Mouse (Mus musculus): Measurements from ENCODE around the gene Ptprd. TPM values are rescaled to one million over a fixed set of nuclear protein-coding genes. Genes with fewer than 3 reads are reported as not detected.

Ptprd gene
- polyA plus RNA-seq, 1 experiment from 2014 or later, result 10.9 TPM

DNA sequence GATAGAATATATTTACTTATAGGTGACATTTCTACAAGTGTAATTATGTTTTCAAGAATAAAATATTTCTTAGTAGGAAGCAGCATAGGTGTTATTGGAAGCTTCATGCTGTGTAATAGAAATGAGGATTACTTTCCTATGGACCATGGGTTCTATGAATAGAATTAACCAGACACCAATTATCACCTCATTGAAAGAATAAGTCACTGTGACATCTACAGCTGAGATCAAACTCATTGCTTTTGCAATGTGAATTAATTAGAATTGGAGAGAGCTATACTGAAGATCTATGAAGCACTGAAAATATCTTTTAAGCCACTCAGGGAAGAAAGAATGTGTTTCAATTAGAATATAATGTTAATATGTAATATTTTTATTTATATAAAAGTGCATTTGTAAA lies 1539.1 kb downstream of the Ptprd start:
- H3K4me1 ChIP-seq, result no peaks in the 10 kb centered on the region
- no peaks in the 10 kb centered on the region for H3K9me3 ChIP-seq
- no peak overlapping the region for H3K4me3 ChIP-seq
- no peaks in the 10 kb centered on the region for H3K36me3 ChIP-seq
- H3K27ac ChIP-seq, result no peak overlapping the region
- no peak for DNase-seq (ENCODE audit: low spot score)
- H3K27me3 ChIP-seq (ENCODE audit: insufficient read depth, poor library complexity, severe bottlenecking), result no peaks in the 10 kb centered on the region

DNA sequence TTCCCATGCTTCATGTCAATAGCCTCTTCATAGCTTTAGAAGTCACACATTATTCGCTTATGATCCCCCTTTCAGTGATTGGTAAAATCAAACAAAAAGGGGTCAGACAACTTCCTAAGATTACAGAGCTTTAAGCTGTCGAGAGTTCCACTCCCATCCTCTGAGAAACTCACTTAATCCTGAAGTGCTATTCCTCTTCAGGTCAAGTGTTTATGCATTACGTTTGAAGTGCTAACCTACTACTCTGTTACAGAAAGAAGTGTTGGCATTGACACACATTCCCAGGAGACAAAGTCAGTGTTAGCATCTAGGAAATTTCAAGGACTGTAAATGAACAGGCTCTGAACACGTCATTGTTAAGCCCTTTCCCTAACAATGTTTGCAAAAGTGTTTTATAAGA lies 1550.0 kb downstream of the Ptprd start:
- no peaks in the 10 kb centered on the region for H3K9me3 ChIP-seq
- 42% methylated on average over 4 of the region's 4 CpGs for WGBS
- no peak overlapping the region for H3K27ac ChIP-seq
- H3K36me3 ChIP-seq, result no peaks in the 10 kb centered on the region
- no peaks in the 10 kb centered on the region for H3K4me1 ChIP-seq
- H3K4me3 ChIP-seq, result no peak overlapping the region
- no peaks in the 10 kb centered on the region for H3K27me3 ChIP-seq (ENCODE audit: insufficient read depth, poor library complexity, severe bottlenecking)
- no peak for DNase-seq (ENCODE audit: low spot score)

DNA sequence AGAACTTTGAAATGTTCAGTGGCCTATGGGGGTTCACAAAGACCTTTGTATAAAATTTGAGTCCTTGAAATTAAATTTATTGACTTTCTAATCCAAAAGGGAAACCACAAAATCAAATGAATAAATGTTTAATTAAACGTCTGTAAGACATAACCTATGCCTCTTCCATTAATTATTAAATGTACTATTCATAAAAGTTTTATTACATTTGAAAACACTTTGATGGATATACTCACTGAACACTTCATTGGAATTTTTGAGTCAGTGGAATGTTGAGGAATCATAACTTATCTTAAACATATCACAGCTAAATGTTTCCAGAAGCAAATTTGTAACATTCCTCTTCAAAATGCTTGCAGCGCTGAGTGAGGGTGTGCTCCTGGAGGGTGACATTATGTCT lies 1551.6 kb downstream of the Ptprd start:
- Histone ChIP-seq H3K27me3 (ENCODE audit: insufficient read depth, poor library complexity, severe bottlenecking) (no peaks in the 10 kb centered on the region), H3K9me3 (no peaks in the 10 kb centered on the region), H3K27ac (no peak overlapping the region), H3K4me1 (no peaks in the 10 kb centered on the region), H3K36me3 (no peaks in the 10 kb centered on the region), H3K4me3 (no peak overlapping the region)
- WGBS, result 69% methylated on average over 2 of the region's 2 CpGs
- DNase-seq (ENCODE audit: low spot score), result no peak

DNA sequence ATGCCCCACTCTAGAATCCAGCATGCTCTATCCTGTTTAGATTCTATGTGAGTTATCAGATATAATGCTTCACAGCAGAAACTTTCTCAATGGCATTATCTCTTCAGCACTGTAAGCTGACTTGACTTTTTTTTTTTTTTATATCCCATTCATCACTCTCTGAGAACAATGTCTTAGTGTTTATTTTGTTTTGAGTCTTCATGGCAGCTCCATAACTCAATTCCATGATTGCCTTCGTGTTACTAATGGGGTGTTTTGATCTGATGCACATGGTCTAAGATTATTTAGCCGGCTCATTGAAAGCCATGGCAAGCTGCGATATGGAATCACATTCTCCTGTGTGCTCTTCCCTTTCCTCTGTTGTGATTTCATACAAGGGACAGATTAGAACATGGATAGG lies 1555.0 kb downstream of the Ptprd start:
- Histone ChIP-seq H3K36me3 (no peaks in the 10 kb centered on the region), H3K27ac (no peak overlapping the region), H3K4me3 (no peak overlapping the region), H3K4me1 (no peaks in the 10 kb centered on the region), H3K9me3 (no peaks in the 10 kb centered on the region), H3K27me3 (ENCODE audit: insufficient read depth, poor library complexity, severe bottlenecking) (no peaks in the 10 kb centered on the region)
- DNase-seq (ENCODE audit: low spot score), result no peak
- WGBS, result 78% methylated on average over 3 of the region's 3 CpGs

DNA sequence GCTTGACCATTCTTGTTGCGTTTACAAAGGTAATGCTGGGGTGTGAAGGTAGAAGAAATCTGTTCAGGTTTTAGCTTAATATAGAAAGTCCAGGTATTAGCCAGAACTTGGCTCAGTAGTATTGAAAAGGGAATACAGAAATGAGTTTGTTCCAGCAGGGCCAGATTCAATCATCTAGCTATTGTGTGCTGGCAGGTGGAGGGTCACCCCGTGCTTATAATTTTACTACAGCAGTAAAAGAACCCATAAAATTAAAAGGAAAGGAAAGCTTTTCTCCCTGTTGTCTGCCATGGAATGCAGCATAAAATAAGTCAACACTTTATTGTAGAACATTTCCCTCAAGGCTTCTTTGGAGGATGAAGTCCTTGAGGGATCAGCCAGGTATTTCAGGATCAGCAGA lies 1558.8 kb downstream of the Ptprd start:
- no peaks in the 10 kb centered on the region for H3K4me1 ChIP-seq
- no peaks in the 10 kb centered on the region for H3K27me3 ChIP-seq (ENCODE audit: insufficient read depth, poor library complexity, severe bottlenecking)
- no peaks in the 10 kb centered on the region for H3K9me3 ChIP-seq
- H3K27ac ChIP-seq, result no peak overlapping the region
- DNase-seq (ENCODE audit: low spot score), result no peak
- WGBS, result 87% methylated on average over 2 of the region's 2 CpGs
- no peak overlapping the region for H3K4me3 ChIP-seq
- H3K36me3 ChIP-seq, result no peaks in the 10 kb centered on the region

DNA sequence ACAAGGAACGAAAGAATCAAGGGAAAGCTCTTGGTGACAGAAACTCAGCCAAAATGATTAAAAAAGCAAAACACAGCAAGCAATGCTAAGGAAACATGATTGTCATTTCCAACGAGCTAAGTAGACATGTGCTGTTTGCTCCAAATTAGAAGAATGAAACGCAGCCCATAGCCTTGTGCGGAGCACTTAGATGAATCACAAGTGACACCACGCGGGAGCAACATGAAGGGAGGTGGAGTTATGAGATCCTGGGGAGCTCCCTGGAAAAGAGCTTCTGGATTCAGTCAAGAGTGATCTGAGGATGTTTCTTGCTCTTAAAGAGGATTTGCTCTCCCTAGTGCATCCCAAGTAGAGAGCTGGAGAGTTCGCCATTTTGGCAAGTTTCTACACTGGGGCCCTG lies 1590.0 kb downstream of the Ptprd start:
- 76% methylated on average over 7 of the region's 7 CpGs for WGBS
- Histone ChIP-seq H3K27ac (no peak overlapping the region), H3K27me3 (ENCODE audit: insufficient read depth, poor library complexity, severe bottlenecking) (no peaks in the 10 kb centered on the region), H3K4me3 (no peak overlapping the region), H3K36me3 (no peaks in the 10 kb centered on the region), H3K9me3 (no peaks in the 10 kb centered on the region), H3K4me1 (no peaks in the 10 kb centered on the region)
- no peak for DNase-seq (ENCODE audit: low spot score)

DNA sequence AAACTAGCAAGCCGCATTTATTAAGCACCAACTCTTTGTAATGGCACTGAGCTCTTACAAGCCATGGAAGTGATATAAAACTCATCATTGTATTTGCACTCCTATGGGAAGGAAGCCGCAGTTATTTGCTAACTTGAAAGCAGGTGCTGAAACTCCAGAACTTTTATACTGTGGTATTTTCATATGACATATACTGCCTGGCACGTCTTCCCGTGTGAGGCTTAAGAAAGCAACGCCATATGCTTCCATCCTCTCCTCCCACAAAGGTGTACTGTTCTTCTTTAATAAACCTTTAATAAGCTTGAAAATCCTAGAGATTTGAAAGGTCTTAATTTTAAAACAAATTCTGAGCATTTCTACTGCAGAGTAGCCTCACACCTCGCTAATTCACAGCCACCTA lies 1595.1 kb downstream of the Ptprd start:
- Histone ChIP-seq H3K27me3 (ENCODE audit: insufficient read depth, poor library complexity, severe bottlenecking) (no peaks in the 10 kb centered on the region), H3K27ac (no peak overlapping the region), H3K4me1 (no peaks in the 10 kb centered on the region), H3K4me3 (no peak overlapping the region), H3K36me3 (no peaks in the 10 kb centered on the region), H3K9me3 (no peaks in the 10 kb centered on the region)
- no peak for DNase-seq (ENCODE audit: low spot score)
- WGBS, result 89% methylated on average over 6 of the region's 6 CpGs

DNA sequence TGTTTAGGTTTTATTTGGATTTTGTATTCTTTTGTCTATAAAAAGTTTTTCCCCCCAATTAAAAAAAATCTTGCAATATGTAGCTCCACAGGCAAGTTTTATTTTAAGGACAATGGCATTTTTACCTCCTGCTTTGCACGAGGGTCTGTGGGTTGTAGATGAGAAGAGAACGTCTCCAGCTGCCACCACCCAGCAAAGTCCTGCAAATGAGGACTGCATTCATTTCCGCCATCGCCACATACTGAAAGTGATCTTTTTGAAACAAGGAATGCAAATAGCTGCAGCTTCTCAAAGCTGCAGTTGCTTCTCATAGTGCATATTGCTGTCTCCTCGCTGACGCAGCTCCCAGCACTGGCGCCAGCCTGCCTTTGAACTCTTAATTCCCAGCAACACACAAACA lies 1603.5 kb downstream of the Ptprd start:
- no peak for DNase-seq (ENCODE audit: low spot score)
- Histone ChIP-seq H3K4me1 (no peaks in the 10 kb centered on the region), H3K27ac (no peak overlapping the region), H3K27me3 (ENCODE audit: insufficient read depth, poor library complexity, severe bottlenecking) (no peaks in the 10 kb centered on the region), H3K9me3 (no peaks in the 10 kb centered on the region), H3K36me3 (no peaks in the 10 kb centered on the region), H3K4me3 (no peak overlapping the region)
- WGBS, result 50% methylated on average over 7 of the region's 7 CpGs

DNA sequence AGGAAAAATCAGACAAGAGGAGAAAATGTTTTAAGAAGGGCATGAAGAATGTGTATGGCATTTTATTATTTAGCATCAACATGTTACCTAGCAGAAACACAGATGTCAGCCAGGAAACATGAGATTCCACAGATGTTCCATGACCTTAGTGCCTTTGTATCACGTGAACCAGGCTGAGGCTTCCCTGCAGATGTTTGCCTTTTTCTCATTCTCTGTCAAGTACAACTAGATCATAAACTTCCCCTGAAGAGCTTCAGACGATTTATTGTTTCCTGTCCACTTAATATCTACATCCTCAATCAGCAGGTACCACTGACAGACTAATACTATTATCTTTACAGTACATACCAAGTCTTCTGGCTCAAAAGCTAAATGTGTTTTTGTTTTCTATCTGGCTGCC lies 1605.0 kb downstream of the Ptprd start:
- no peak overlapping the region for H3K27ac ChIP-seq
- no peaks in the 10 kb centered on the region for H3K4me1 ChIP-seq
- 36% methylated on average over 2 of the region's 2 CpGs for WGBS
- no peaks in the 10 kb centered on the region for H3K27me3 ChIP-seq (ENCODE audit: insufficient read depth, poor library complexity, severe bottlenecking)
- no peaks in the 10 kb centered on the region for H3K36me3 ChIP-seq
- DNase-seq (ENCODE audit: low spot score), result no peak
- H3K9me3 ChIP-seq, result no peaks in the 10 kb centered on the region
- H3K4me3 ChIP-seq, result no peak overlapping the region

DNA sequence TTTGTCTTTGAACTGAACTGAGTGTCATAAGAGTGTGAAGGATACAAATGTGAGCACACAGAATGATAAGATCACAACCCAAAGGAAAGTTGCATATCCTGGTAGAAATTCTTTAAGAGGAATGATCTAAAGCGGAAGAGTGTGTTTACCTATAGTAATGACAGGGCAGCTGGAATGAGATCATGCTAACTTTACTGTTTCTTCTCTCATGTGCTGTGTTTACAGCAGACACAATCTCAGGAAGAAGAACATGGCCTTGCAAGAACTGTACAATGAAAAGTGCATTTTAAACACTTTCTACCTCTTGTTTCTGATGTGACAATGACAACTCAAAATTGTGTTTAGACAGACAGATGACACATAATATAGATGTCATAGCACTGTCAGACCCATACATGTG lies 1621.0 kb downstream of the Ptprd start:
- Histone ChIP-seq H3K36me3 (no peaks in the 10 kb centered on the region), H3K9me3 (no peaks in the 10 kb centered on the region), H3K4me3 (no peak overlapping the region), H3K4me1 (no peaks in the 10 kb centered on the region), H3K27me3 (ENCODE audit: insufficient read depth, poor library complexity, severe bottlenecking) (no peaks in the 10 kb centered on the region), H3K27ac (no peak overlapping the region)
- DNase-seq (ENCODE audit: low spot score), result no peak
- 73% methylated on average over 1 of the region's 1 CpGs for WGBS

DNA sequence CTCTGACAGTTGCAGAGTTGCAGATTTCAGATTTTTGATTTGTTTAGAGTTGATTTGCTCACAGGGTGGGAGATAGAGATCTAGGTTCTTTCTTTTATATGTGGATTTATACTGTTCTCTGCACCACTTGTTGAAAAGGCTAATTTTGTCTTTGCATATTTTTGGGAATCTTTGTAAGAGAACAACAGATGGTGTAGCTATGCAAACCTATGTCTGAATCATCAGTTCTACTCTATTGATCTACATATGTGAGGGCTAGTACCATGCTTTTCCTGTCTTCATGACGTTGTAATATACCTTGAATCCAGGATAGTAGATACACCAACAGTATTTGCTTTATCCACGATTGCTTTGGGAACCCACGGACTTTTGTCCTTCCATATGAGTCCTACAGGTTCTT lies 1628.7 kb downstream of the Ptprd start:
- 78% methylated on average over 3 of the region's 3 CpGs for WGBS
- Histone ChIP-seq H3K9me3 (no peaks in the 10 kb centered on the region), H3K4me3 (no peak overlapping the region), H3K36me3 (no peaks in the 10 kb centered on the region), H3K4me1 (no peaks in the 10 kb centered on the region), H3K27me3 (ENCODE audit: insufficient read depth, poor library complexity, severe bottlenecking) (no peaks in the 10 kb centered on the region), H3K27ac (no peak overlapping the region)
- DNase-seq (ENCODE audit: low spot score), result no peak

DNA sequence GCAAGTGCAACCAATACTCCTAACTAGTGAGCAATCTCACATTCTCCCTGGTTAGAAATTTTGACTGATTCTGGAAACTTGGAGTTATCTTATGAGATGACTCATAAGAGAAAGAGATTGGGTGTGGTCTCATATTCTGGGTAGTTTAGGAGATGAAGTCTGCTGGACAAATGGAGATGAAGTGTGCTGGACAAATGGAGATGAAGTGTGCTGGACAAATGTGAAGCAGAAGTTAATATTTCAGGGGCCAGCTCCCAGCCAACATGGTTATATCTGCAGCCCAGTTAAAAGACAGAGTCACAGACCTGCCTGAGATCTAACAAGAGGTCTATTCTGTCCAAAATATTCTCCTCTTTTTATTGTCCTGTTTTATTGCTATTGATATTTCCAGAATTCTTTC lies 1645.8 kb downstream of the Ptprd start:
- no peak for DNase-seq (ENCODE audit: low spot score)
- Histone ChIP-seq H3K9me3 (no peaks in the 10 kb centered on the region), H3K4me3 (no peak overlapping the region), H3K27me3 (ENCODE audit: insufficient read depth, poor library complexity, severe bottlenecking) (no peaks in the 10 kb centered on the region), H3K27ac (no peak overlapping the region), H3K36me3 (no peaks in the 10 kb centered on the region), H3K4me1 (no peaks in the 10 kb centered on the region)

DNA sequence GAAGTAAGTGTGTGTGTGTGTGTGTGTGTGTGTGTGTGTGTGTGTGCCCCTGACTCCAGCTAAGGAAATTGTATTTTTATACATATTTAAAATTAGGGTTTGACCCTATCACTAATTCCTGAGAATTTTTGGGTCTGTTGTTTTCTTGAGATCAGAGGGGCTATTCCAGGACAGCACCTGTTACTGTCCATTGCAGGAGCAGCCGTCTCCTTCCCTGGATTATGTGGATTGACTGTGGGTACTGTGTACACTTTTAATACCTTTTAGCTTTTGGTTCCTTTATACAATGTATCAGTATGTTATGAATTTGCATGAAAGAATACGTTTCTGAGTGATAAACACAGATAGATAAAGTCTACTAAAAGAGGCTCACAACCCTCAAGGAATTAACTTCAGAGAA lies 1670.0 kb downstream of the Ptprd start:
- H3K9me3 ChIP-seq, result no peaks in the 10 kb centered on the region
- no peak for DNase-seq (ENCODE audit: low spot score)
- H3K27ac ChIP-seq, result no peak overlapping the region
- 58% methylated on average over 2 of the region's 2 CpGs for WGBS
- H3K4me3 ChIP-seq, result no peak overlapping the region
- H3K36me3 ChIP-seq, result no peaks in the 10 kb centered on the region
- H3K27me3 ChIP-seq (ENCODE audit: insufficient read depth, poor library complexity, severe bottlenecking), result no peaks in the 10 kb centered on the region
- H3K4me1 ChIP-seq, result no peaks in the 10 kb centered on the region

DNA sequence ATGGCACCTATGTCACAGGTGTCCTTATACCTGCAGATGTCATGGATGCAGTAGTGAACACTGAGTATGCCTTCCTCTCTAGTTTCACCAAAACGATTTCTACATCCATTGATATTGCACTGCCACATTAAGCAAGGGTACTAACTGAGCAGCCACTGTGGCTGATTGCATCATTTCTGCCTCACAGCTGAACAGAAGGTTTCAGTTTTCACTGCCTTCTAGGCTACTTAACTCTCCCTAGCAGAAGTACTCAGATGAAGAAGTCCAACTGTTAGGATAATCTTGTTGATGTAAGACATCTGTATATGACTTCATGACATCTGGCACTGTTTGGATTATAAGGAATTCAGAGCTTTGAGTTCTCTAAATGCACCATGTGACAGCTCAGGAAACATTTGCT lies 1678.8 kb downstream of the Ptprd start:
- no peaks in the 10 kb centered on the region for H3K4me1 ChIP-seq
- WGBS, result 57% methylated on average over 1 of the region's 1 CpGs
- no peak for DNase-seq (ENCODE audit: low spot score)
- no peak overlapping the region for H3K27ac ChIP-seq
- H3K27me3 ChIP-seq (ENCODE audit: insufficient read depth, poor library complexity, severe bottlenecking), result no peaks in the 10 kb centered on the region
- no peaks in the 10 kb centered on the region for H3K36me3 ChIP-seq
- H3K9me3 ChIP-seq, result no peaks in the 10 kb centered on the region
- H3K4me3 ChIP-seq, result no peak overlapping the region

DNA sequence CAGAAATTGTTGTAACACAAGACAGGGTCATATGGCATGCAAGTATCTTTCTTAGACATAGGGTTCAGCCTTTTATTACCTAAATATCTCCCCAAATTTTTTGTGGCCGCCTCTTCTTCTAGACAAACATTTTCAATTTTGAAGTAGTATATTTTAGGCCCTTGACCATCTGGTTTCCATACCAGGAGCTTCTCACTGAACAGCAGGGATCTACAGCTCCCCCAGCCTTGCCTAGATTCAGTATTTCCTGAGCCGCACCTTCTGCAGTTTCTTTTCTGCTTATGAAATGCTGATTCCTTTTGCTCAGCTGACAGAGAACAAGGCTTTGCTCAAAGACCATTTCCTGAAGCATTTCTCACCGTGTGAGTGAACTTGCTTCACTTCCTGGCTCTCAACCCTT lies 1686.5 kb downstream of the Ptprd start:
- 70% methylated on average over 3 of the region's 3 CpGs for WGBS

More for the DNA sequence above, 1686.5 kb downstream of the Ptprd start:
- Histone ChIP-seq H3K9me3 (no peaks in the 10 kb centered on the region), H3K27me3 (ENCODE audit: insufficient read depth, poor library complexity, severe bottlenecking) (no peaks in the 10 kb centered on the region), H3K36me3 (no peaks in the 10 kb centered on the region), H3K27ac (no peak overlapping the region), H3K4me1 (no peaks in the 10 kb centered on the region), H3K4me3 (no peak overlapping the region)
- no peak for DNase-seq (ENCODE audit: low spot score)
